Mouse (Mus musculus) embryonic facial prominence, embryonic 13.5 days (tissue): ENCODE data around the gene Tti1. TPM values are rescaled to one million over a fixed set of nuclear protein-coding genes. Genes with fewer than 3 reads are reported as not detected.

Source experiments
- ATAC-seq: fragments of 200-750 bp; cut with Nextera tagmentation; 2 replicates; pipeline ENCODE4 v1.8.0; 2017; ENCODE audit warnings: low read depth; ENCODE audit not compliant: insufficient number of reproducible peaks, insufficient read depth, low FRiP score, low TSS enrichment
- H3K27ac ChIP-seq: fragments of 300-500 bp; sonication (generic); 2 replicates; pipeline ENCODE4 v1.5.1; 2015; ENCODE audit warnings: moderate library complexity, mild to moderate bottlenecking, inconsistent platforms
- H3K27me3 ChIP-seq: fragments of 300-500 bp; sonication (generic); 2 replicates; pipeline ENCODE4 v1.6.1; 2015; ENCODE audit warnings: mild to moderate bottlenecking, inconsistent platforms
- H3K36me3 ChIP-seq: fragments of 300-500 bp; sonication (generic); 2 replicates; pipeline ENCODE4 v1.6.1; 2015; ENCODE audit warnings: mild to moderate bottlenecking, inconsistent platforms
- H3K4me1 ChIP-seq: fragments of 300-500 bp; sonication (generic); 2 replicates; pipeline ENCODE4 v1.6.1; 2015; ENCODE audit warnings: inconsistent platforms
- H3K4me2 ChIP-seq: fragments of 300-500 bp; sonication (generic); 2 replicates; pipeline ENCODE4 v1.6.1; 2015; ENCODE audit warnings: moderate library complexity, mild to moderate bottlenecking, inconsistent platforms
- H3K4me3 ChIP-seq: fragments of 300-500 bp; sonication (generic); 2 replicates; pipeline ENCODE4 v1.5.1; 2015; ENCODE audit warnings: mild to moderate bottlenecking, inconsistent platforms
- H3K9ac ChIP-seq: fragments of 300-500 bp; sonication (generic); 2 replicates; pipeline ENCODE4 v1.6.1; 2015; ENCODE audit warnings: mild to moderate bottlenecking, inconsistent platforms
- H3K9me3 ChIP-seq: fragments of 300-500 bp; sonication (generic); 2 replicates; pipeline ENCODE4 v1.6.1; 2016; ENCODE audit warnings: inconsistent platforms
- WGBS: fragments of 180-500 bp; shearing (Covaris S2); methylation state at CpG from one replicate; pipeline ENCODE4 v1.1.7; 2015; ENCODE audit warnings: mixed read lengths; 5-methylcytosine and 5-hydroxymethylcytosine counted together
- polyA plus RNA-seq: library from polyadenylated mRNA; unstranded; fragments of >200 nt; fragmentation: Nextera tagmentation; extraction: Ambion mirVana; gene quantifications from 2 replicates; pipeline ENCODE4 v1.2.1, GENCODE M21; 2015

Gene Tti1
- polyA plus RNA-seq = 21.1 and 24.8 TPM in 2 replicates

GRCm38 (mm10) chr2:158028354-158028863 is at the start of gene Tti1, which contains the start of gene Rprd1b:
TSS of gene Tti1 (minus strand) at chr2:158028433.
TSS of gene Rprd1b (plus strand) at chr2:158028497.
- H3K4me3 ChIP-seq = peak within 1 kb of the TSS; percentile 99
- H3K4me2 ChIP-seq = peak within 1 kb of the TSS; percentile 64
- peak; percentile 89 for ATAC-seq
- peaks cover 29% of the 10 kb centered on the region for H3K4me1 ChIP-seq
- H3K9ac ChIP-seq = peak within 1 kb of the TSS; percentile 96
- no peaks in the 10 kb centered on the region for H3K27me3 ChIP-seq
- peak within 1 kb of the TSS; percentile 96 for H3K27ac ChIP-seq
- H3K9me3 ChIP-seq = no peaks in the 10 kb centered on the region
- 0% methylated on average over 52 of the region's 52 CpGs for WGBS
- no peaks in the 10 kb centered on the region for H3K36me3 ChIP-seq

DNA sequence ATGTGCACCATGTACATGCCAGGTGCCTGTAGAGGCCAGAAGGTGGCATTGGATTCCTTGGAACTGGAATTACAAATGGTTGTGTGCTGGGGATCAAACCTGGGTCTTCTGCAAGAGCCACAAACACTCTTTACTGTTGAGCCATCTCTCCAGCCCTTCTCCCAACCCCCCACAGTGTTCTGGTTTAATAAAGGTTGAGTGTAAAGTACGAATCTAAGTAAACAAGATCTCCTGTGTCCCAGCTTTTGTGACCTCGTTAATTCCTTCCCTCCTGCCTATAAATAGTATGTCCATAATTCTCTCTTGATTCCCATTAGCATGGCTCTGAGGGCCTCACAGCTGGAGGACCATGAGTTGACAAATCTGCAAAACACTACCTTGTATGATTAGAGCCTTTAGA is 49.7 kb upstream of the Tti1 start:
- H3K4me3 ChIP-seq = no peak overlapping the region
- H3K4me2 ChIP-seq = no peak overlapping the region
- WGBS = 86% methylated on average over 2 of the region's 2 CpGs
- peaks cover 49% of the 10 kb centered on the region for H3K36me3 ChIP-seq
- no peaks in the 10 kb centered on the region for H3K9me3 ChIP-seq
- no peak overlapping the region for H3K27ac ChIP-seq
- no peak for ATAC-seq
- H3K9ac ChIP-seq = no peak overlapping the region
- H3K27me3 ChIP-seq = no peaks in the 10 kb centered on the region
- H3K4me1 ChIP-seq = no peaks in the 10 kb centered on the region

DNA sequence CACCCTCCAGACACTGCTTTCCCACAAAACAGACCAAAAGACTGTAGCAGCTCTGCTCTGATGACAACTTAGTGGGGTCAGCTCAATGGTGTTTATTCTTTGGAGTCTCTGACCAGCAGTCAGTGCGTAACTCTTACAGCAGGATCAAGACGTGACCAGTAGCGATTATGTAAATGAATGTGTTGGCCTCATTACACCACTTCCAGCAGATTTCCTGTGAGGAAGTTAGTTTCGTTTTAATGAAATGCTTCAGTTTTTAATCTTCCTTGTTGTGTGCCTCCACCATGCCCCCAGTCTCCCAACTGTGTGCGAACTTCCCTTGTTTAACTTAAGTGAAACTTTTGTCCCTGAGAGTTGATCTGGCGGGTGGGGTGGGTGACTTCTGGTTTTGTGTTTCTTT is 48.5 kb upstream of the Tti1 start:
- H3K4me3 ChIP-seq = no peak overlapping the region
- H3K4me1 ChIP-seq = no peaks in the 10 kb centered on the region
- H3K9me3 ChIP-seq = no peaks in the 10 kb centered on the region
- peaks cover 62% of the 10 kb centered on the region for H3K36me3 ChIP-seq
- no peak for ATAC-seq
- H3K9ac ChIP-seq = no peak overlapping the region
- WGBS = 90% methylated on average over 6 of the region's 6 CpGs
- no peaks in the 10 kb centered on the region for H3K27me3 ChIP-seq
- no peak overlapping the region for H3K4me2 ChIP-seq
- H3K27ac ChIP-seq = no peak overlapping the region

DNA sequence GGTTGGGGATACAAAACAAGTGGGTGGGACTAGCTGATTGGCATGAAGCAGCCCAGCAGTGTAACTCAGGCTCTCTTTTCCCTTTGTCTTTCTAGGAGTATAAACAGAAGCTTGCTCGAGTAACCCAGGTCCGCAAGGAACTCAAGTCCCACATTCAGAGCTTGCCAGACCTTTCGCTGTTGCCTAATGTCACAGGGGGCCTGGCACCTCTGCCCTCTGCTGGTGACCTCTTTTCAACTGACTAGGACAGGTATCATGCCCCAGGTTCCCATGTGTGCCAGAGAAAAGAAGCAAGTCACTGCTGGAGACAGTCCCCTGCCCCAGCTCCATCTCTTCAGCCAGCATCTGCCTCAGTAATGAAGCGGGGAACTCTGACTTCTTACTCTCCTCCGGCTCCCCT is 46.6 kb upstream of the Tti1 start:
- H3K36me3 ChIP-seq = peaks cover 80% of the 10 kb centered on the region
- no peaks in the 10 kb centered on the region for H3K27me3 ChIP-seq
- 89% methylated on average over 5 of the region's 5 CpGs for WGBS
- H3K27ac ChIP-seq = no peak overlapping the region
- H3K4me3 ChIP-seq = no peak overlapping the region
- no peaks in the 10 kb centered on the region for H3K9me3 ChIP-seq
- H3K4me2 ChIP-seq = no peak overlapping the region
- no peak for ATAC-seq
- no peaks in the 10 kb centered on the region for H3K4me1 ChIP-seq
- no peak overlapping the region for H3K9ac ChIP-seq

DNA sequence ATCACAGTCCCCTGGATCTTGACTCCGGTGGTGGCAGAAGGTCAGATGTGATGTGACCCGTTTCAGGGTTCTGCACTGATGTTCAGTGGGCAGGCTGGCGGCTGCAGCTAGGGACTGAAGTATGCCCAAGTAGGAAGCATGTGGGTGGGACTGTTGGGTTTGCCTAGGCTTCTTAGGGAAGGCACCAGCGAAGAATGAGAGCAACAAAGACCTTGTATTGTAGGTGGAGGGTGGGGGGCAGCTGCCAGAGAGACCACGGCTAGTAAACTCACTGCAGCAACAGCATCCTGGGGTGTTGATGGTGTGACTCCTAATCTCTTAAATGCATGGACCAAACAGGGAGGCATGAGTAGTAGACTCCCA is 43.4 kb upstream of the Tti1 start:
- no peak overlapping the region for H3K4me3 ChIP-seq
- H3K36me3 ChIP-seq = peaks cover 85% of the 10 kb centered on the region
- no peaks in the 10 kb centered on the region for H3K27me3 ChIP-seq
- H3K9ac ChIP-seq = no peak overlapping the region
- 87% methylated on average over 5 of the region's 5 CpGs for WGBS
- no peak overlapping the region for H3K4me2 ChIP-seq
- no peak for ATAC-seq
- H3K27ac ChIP-seq = no peak overlapping the region
- H3K4me1 ChIP-seq = peaks cover under 1% of the 10 kb centered on the region; the same call in 1 of the 2 replicates
- no peaks in the 10 kb centered on the region for H3K9me3 ChIP-seq

DNA sequence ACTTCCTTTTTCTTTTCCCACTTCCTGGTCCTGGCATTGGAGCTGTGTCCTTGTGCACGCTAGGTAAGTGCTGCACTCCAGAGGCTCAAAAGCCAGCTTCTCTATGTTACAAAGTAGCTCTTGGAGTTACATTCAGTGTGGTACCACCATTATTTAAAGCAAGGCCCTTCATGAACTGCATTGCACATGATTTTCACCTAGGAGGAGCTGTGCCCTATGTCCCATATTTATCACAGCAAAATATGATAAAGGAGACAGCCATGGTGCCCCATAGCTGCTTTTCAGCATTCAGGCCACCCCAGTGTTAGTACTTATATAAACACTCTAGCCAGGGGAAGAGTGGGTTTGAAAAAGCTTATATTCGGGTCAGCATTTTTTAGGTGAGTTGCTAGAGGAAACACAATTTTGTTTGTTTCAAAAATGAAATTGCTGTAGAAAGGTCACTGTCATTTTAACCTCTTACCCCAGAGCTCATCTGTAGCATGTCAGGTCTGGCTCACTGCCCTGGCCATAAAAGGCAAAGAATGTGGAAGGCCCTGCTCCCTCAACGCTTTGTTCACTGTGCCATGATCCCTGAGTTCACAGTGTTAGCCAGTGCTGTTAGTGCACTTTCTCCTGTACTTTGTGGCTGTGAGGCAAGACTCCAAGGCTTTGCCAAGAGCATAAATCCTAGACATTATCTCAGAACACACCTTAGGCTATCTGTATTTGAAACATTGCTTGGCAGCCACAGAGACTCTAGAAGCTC is 42.8 kb upstream of the Tti1 start:
- Histone ChIP-seq H3K4me1 (peaks cover 6% of the 10 kb centered on the region; the same call in 1 of the 2 replicates), H3K4me2 (no peak overlapping the region), H3K4me3 (no peak overlapping the region), H3K27ac (no peak overlapping the region), H3K36me3 (peaks cover 80% of the 10 kb centered on the region), H3K27me3 (no peaks in the 10 kb centered on the region), H3K9me3 (no peaks in the 10 kb centered on the region), H3K9ac (no peak overlapping the region)
- ATAC-seq = no peak
- 82% methylated on average over 3 of the region's 3 CpGs for WGBS

- Histone ChIP-seq H3K4me3 (no peak overlapping the region), H3K4me1 (peaks cover 11% of the 10 kb centered on the region), H3K27ac (no peak overlapping the region), H3K9me3 (no peaks in the 10 kb centered on the region), H3K27me3 (no peaks in the 10 kb centered on the region), H3K4me2 (no peak overlapping the region), H3K9ac (no peak overlapping the region), H3K36me3 (peaks cover 62% of the 10 kb centered on the region)
- no peak for ATAC-seq
Observed at GRCm38 (mm10) chr2:158068444-158068971, 40.3 kb upstream of the Tti1 start.

DNA sequence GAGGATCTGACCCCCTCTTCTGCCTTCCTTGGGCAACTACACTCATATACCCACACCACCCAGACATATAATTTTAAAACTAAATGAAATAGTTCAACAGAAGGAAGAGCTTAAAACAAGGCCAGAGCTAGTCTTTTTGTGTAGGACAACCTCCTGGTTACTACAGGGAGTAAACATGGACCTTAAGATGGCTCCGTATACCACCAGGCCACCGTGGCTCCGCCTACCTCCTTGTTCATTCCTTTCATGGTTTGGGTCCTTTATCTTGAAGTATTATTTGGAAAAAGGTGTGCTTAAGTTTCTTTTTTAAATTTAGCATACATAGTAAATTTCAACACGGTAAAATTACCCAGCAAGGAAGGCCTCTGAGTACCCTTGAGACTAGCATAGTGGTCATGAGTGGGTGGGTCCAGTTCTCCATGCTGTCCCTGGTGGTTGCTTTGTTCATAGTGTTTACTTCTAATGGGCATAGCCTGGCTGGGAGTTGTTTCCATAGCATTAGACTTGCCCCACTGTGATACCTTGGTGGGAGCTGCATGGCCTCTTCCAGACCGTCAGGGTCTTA is 39.1 kb upstream of the Tti1 start:
- no peaks in the 10 kb centered on the region for H3K9me3 ChIP-seq
- H3K4me2 ChIP-seq = no peak overlapping the region
- WGBS = 91% methylated on average over 5 of the region's 5 CpGs
- no peak for ATAC-seq
- H3K9ac ChIP-seq = no peak overlapping the region
- no peaks in the 10 kb centered on the region for H3K27me3 ChIP-seq
- H3K27ac ChIP-seq = no peak overlapping the region
- peaks cover 11% of the 10 kb centered on the region for H3K4me1 ChIP-seq
- H3K36me3 ChIP-seq = peaks cover 53% of the 10 kb centered on the region
- H3K4me3 ChIP-seq = no peak overlapping the region

- peaks cover 11% of the 10 kb centered on the region for H3K4me1 ChIP-seq
- no peak overlapping the region for H3K4me2 ChIP-seq
- no peaks in the 10 kb centered on the region for H3K9me3 ChIP-seq
- H3K36me3 ChIP-seq = peaks cover 53% of the 10 kb centered on the region
- no peak overlapping the region for H3K4me3 ChIP-seq
- no peaks in the 10 kb centered on the region for H3K27me3 ChIP-seq
- H3K9ac ChIP-seq = no peak overlapping the region
- H3K27ac ChIP-seq = peak overlapping the region; percentile 66
- ATAC-seq = no peak
Observed at GRCm38 (mm10) chr2:158066456-158066855, 38.2 kb upstream of the Tti1 start.

- 79% methylated on average over 5 of the region's 5 CpGs for WGBS
- peaks cover 11% of the 10 kb centered on the region for H3K4me1 ChIP-seq
- no peaks in the 10 kb centered on the region for H3K9me3 ChIP-seq
- no peak overlapping the region for H3K4me3 ChIP-seq
- peaks cover 53% of the 10 kb centered on the region for H3K36me3 ChIP-seq
- H3K9ac ChIP-seq = no peak overlapping the region
- no peaks in the 10 kb centered on the region for H3K27me3 ChIP-seq
- H3K27ac ChIP-seq = no peak overlapping the region
- ATAC-seq = no peak
- H3K4me2 ChIP-seq = no peak overlapping the region
Observed at GRCm38 (mm10) chr2:158065064-158065463, 36.8 kb upstream of the Tti1 start.

- Histone ChIP-seq H3K9me3 (no peaks in the 10 kb centered on the region), H3K27ac (0 out of 2 replicates have a peak overlapping the region, but pooled peaks have one; percentile 17), H3K36me3 (peaks cover 56% of the 10 kb centered on the region), H3K4me1 (peaks cover 11% of the 10 kb centered on the region), H3K27me3 (no peaks in the 10 kb centered on the region), H3K4me2 (no peak overlapping the region), H3K9ac (no peak overlapping the region), H3K4me3 (no peak overlapping the region)
- no peak for ATAC-seq
- 60% methylated on average over 3 of the region's 3 CpGs for WGBS
Observed at GRCm38 (mm10) chr2:158064571-158065048, 36.4 kb upstream of the Tti1 start.

- ATAC-seq = no peak
- Histone ChIP-seq H3K36me3 (peaks cover 67% of the 10 kb centered on the region), H3K27ac (no peak overlapping the region), H3K9me3 (no peaks in the 10 kb centered on the region), H3K27me3 (no peaks in the 10 kb centered on the region), H3K4me3 (no peak overlapping the region), H3K9ac (no peak overlapping the region), H3K4me1 (peaks cover 11% of the 10 kb centered on the region), H3K4me2 (no peak overlapping the region)
- WGBS = 81% methylated on average over 3 of the region's 3 CpGs
Observed at GRCm38 (mm10) chr2:158063036-158063435, 34.8 kb upstream of the Tti1 start.
